24 mouse cellular contexts compared by ENCODE assay signal in the genomic region with DNA sequence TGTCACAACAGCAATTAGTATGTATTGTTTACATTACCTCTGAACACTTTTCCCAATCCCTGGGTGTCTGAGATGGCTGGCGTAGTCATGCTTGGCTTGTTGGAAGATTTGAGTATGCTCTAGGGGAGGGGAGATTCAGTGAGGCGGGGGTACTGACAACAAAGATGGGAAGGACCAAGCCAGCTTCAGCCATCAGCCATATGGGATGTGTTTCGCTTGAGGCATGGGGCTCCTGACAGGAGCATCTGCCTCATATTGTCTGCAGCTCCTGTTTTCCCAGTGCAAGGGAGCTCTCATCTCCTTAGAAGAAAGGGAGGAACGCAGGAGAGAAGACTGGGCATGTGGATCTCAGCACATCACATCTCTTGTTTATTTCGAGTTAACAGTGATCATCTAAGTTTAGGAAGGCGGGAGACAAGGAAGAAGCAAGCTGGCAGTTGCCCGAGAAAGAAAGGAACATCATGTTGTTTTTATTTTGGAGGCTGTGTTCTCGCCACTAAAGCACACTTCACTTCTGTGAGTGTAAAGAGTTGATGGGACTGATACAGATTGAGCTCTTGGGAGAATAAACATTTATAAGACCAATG. TPM values are rescaled to one million over a fixed set of nuclear protein-coding genes. Genes with fewer than 3 reads are reported as not detected.
A peak's percentile ranks its signal among the peaks of the same experiment; 100 is the strongest.
DNase-seq lines count a peak whose midpoint lies in the region; ATAC-seq and TF ChIP-seq lines count a peak whose summit lies in the region.
"Had no signal": no experiment of that assay in that cellular context is flagged by ENCODE, and none has a peak within 500 bp of the region (broad histone marks: within the 10 kb centered on the region; RNA-seq: fewer than 3 reads in every experiment).

No protein-coding gene starts in this region.

- WGBS in forebrain, embryonic 15.5 days: 70% methylated on average over 8 of the region's 8 CpGs
- 80% methylated on average over 8 of the region's 8 CpGs for WGBS in forebrain, embryonic 10.5 days
- 88% methylated on average over 8 of the region's 8 CpGs for WGBS in midbrain, embryonic 11.5 days
- WGBS in midbrain, embryonic 15.5 days: 87% methylated on average over 8 of the region's 8 CpGs
- 61% methylated on average over 8 of the region's 8 CpGs for WGBS in forebrain, embryonic 16.5 days

- H3K27me3 ChIP-seq in forebrain, embryonic 15.5 days: no peaks in the 10 kb centered on the region
- peaks cover 36% of the 10 kb centered on the region for H3K27me3 ChIP-seq in forebrain, embryonic 10.5 days (ENCODE audit: poor library complexity, severe bottlenecking)
- no peaks in the 10 kb centered on the region for H3K27me3 ChIP-seq in midbrain, embryonic 11.5 days (ENCODE audit: control insufficient read depth, insufficient read depth, low read length)
- no peaks in the 10 kb centered on the region for H3K27me3 ChIP-seq in midbrain, embryonic 15.5 days (replicated peaks)
- H3K27me3 ChIP-seq in forebrain, embryonic 16.5 days (replicated peaks; ENCODE audit: control insufficient read depth, insufficient read depth, low read length): no peaks in the 10 kb centered on the region
- H3K27me3 ChIP-seq: limb, embryonic 13.5 days; liver, embryonic 12.5 days; stomach, embryonic 15.5 days had no signal

- H3K9me3 ChIP-seq in forebrain, embryonic 15.5 days: no peaks in the 10 kb centered on the region
- no peaks in the 10 kb centered on the region for H3K9me3 ChIP-seq in forebrain, embryonic 10.5 days
- H3K9me3 ChIP-seq in midbrain, embryonic 11.5 days (ENCODE audit: control insufficient read depth, low read length): no peaks in the 10 kb centered on the region
- no peaks in the 10 kb centered on the region for H3K9me3 ChIP-seq in midbrain, embryonic 15.5 days
- H3K9me3 ChIP-seq in forebrain, embryonic 16.5 days (ENCODE audit: control insufficient read depth, low read length): no peaks in the 10 kb centered on the region
- H3K9me3 ChIP-seq: limb, embryonic 13.5 days; liver, embryonic 12.5 days; midbrain, embryonic 10.5 days; stomach, embryonic 15.5 days had no signal

- TF ChIP-seq CTCF in layer of hippocampus, adult 2 months (conservative IDR thresholded peaks at IDR 0.05): no peak

- no peak overlapping the region for H3K9ac ChIP-seq in forebrain, embryonic 15.5 days (replicated peaks)
- H3K9ac ChIP-seq in midbrain, embryonic 11.5 days (ENCODE audit: low read length): no peak overlapping the region
- no peak overlapping the region for H3K9ac ChIP-seq in midbrain, embryonic 15.5 days
- no peak overlapping the region for H3K9ac ChIP-seq in forebrain, embryonic 16.5 days (replicated peaks; ENCODE audit: low read depth, low read length)
- H3K9ac ChIP-seq: limb, embryonic 13.5 days; liver, embryonic 12.5 days; stomach, embryonic 15.5 days had no signal

- peak overlapping the region; percentile 53; the same call in 1 of the 2 replicates for H3K27ac ChIP-seq in forebrain, embryonic 15.5 days (replicated peaks)
- no peak overlapping the region for H3K27ac ChIP-seq in forebrain, embryonic 10.5 days
- peak overlapping the region; percentile 68 for H3K27ac ChIP-seq in layer of hippocampus, adult 2 months
- H3K27ac ChIP-seq in midbrain, embryonic 11.5 days (ENCODE audit: low read depth, low read length): no peak overlapping the region
- no peak overlapping the region for H3K27ac ChIP-seq in midbrain, embryonic 15.5 days
- no peak overlapping the region for H3K27ac ChIP-seq in forebrain, embryonic 16.5 days (ENCODE audit: low read length)
- H3K27ac ChIP-seq: gastrocnemius, adult 2 months; kidney, postnatal 0 days; limb, embryonic 13.5 days; liver, embryonic 12.5 days; midbrain, embryonic 10.5 days; stomach, embryonic 15.5 days had no signal

- H3K4me2 ChIP-seq in forebrain, embryonic 15.5 days (replicated peaks): no peak overlapping the region
- H3K4me2 ChIP-seq in midbrain, embryonic 11.5 days: no peak overlapping the region
- no peak overlapping the region for H3K4me2 ChIP-seq in midbrain, embryonic 15.5 days
- H3K4me2 ChIP-seq in forebrain, embryonic 16.5 days (ENCODE audit: low read length): no peak overlapping the region
- H3K4me2 ChIP-seq: heart, embryonic 11.5 days; limb, embryonic 13.5 days; liver, embryonic 12.5 days; stomach, embryonic 15.5 days had no signal

- DNase-seq in forebrain, embryonic 10.5 days (ENCODE audit: extremely low spot score, low spot score): no peak
- no peak for DNase-seq in layer of hippocampus, adult 2 months (ENCODE audit: low spot score in 2 of 2)
- DNase-seq in layer of hippocampus, adult 9-10 months (ENCODE audit: low spot score): no peak
- peak; percentile 17 for DNase-seq in midbrain, embryonic 11.5 days (ENCODE audit: low spot score, missing footprints)
- DNase-seq in spleen, postnatal 10 days (ENCODE audit: low spot score in 2 of 2): no peak
- DNase-seq: adrenal gland, postnatal 25 days; cerebellum, adult 11 months; cerebellum, postnatal 14 days; gastrocnemius, adult 2 months; kidney, adult 2 months; lung, adult 18-20 months; right cerebral cortex, postnatal 25 days; spleen, adult 18-20 months had no signal

- H3K4me3 ChIP-seq in forebrain, embryonic 15.5 days: no peak overlapping the region
- no peak overlapping the region for H3K4me3 ChIP-seq in forebrain, embryonic 10.5 days
- H3K4me3 ChIP-seq in layer of hippocampus, adult 2 months: no peak overlapping the region
- H3K4me3 ChIP-seq in midbrain, embryonic 11.5 days (ENCODE audit: low read depth, low read length): no peak overlapping the region
- H3K4me3 ChIP-seq in midbrain, embryonic 15.5 days: no peak overlapping the region
- no peak overlapping the region for H3K4me3 ChIP-seq in forebrain, embryonic 16.5 days (replicated peaks; ENCODE audit: low read length)
- H3K4me3 ChIP-seq: gastrocnemius, adult 2 months; limb, embryonic 13.5 days; liver, embryonic 12.5 days; midbrain, embryonic 10.5 days; stomach, embryonic 15.5 days had no signal

- peaks cover 28% of the 10 kb centered on the region for H3K4me1 ChIP-seq in forebrain, embryonic 15.5 days
- peaks cover 10% of the 10 kb centered on the region for H3K4me1 ChIP-seq in forebrain, embryonic 10.5 days
- H3K4me1 ChIP-seq in midbrain, embryonic 11.5 days (ENCODE audit: control insufficient read depth, insufficient read depth, low read length): peaks cover 8% of the 10 kb centered on the region
- 0 out of 2 replicates have a peak, but pooled peaks cover 6% of the 10 kb centered on the region for H3K4me1 ChIP-seq in midbrain, embryonic 15.5 days
- H3K4me1 ChIP-seq in forebrain, embryonic 16.5 days (replicated peaks; ENCODE audit: control insufficient read depth, insufficient read depth, low read length): peaks cover 19% of the 10 kb centered on the region
- H3K4me1 ChIP-seq: liver, embryonic 12.5 days; stomach, embryonic 15.5 days had no signal

- ATAC-seq in forebrain, embryonic 15.5 days (replicated peaks): peak; percentile 49
- no peak for ATAC-seq in midbrain, embryonic 11.5 days (ENCODE audit: low FRiP score)
- no peak for ATAC-seq in midbrain, embryonic 15.5 days (replicated peaks)
- ATAC-seq in forebrain, embryonic 16.5 days: peak; percentile 39; the same call in 1 of the 2 replicates
- ATAC-seq: liver, embryonic 12.5 days had no signal

- no peaks in the 10 kb centered on the region for H3K36me3 ChIP-seq in forebrain, embryonic 15.5 days
- H3K36me3 ChIP-seq in forebrain, embryonic 10.5 days (replicated peaks): no peaks in the 10 kb centered on the region
- H3K36me3 ChIP-seq in midbrain, embryonic 11.5 days (ENCODE audit: control insufficient read depth, insufficient read depth, low read length): no peaks in the 10 kb centered on the region
- H3K36me3 ChIP-seq in midbrain, embryonic 15.5 days (replicated peaks): no peaks in the 10 kb centered on the region
- H3K36me3 ChIP-seq in forebrain, embryonic 16.5 days (ENCODE audit: control insufficient read depth, insufficient read depth): no peaks in the 10 kb centered on the region
- H3K36me3 ChIP-seq: limb, embryonic 13.5 days; liver, embryonic 12.5 days; midbrain, embryonic 10.5 days; stomach, embryonic 15.5 days had no signal

RNA-seq across cellular contexts. Expression of a gene that starts 56.9 kb away (rescaled TPM):
- 5.5 and 6.7 TPM in 2 replicates for polyA plus RNA-seq in forebrain, embryonic 15.5 days (2015; fragmentation: Nextera tagmentation; extraction: Ambion mirVana)
- 0.05 and 0.16 TPM in 2 replicates for polyA plus RNA-seq in forebrain, embryonic 10.5 days (2016; fragmentation: Nextera tagmentation; extraction: Ambion mirVana)
- total RNA-seq in layer of hippocampus, adult 2 months (2021): 100 to 1,000 TPM; 157 to 159 TPM
- 0.16 and 0.77 TPM in 2 replicates for polyA plus RNA-seq in midbrain, embryonic 11.5 days (2014; fragmentation: Nextera tagmentation; extraction: Ambion mirVana)
- 6.0 and 6.6 TPM in 2 replicates for polyA plus RNA-seq in midbrain, embryonic 15.5 days (2015; fragmentation: Nextera tagmentation; extraction: Ambion mirVana)
- polyA plus RNA-seq in forebrain, embryonic 16.5 days (2015; fragmentation: Nextera tagmentation; extraction: Ambion mirVana): 6.9 and 7.4 TPM in 2 replicates
- total RNA-seq: ES-E14; gastrocnemius, adult 2 months; hematopoietic stem cell, adult 5-6 weeks had no signal
- polyA plus RNA-seq: kidney, postnatal 0 days had no signal

Comparison
In these comparisons a context has a peak if more than half of its experiments do, and no peak if none do; other contexts are left out.
1. H3K27ac ChIP-seq: peak in forebrain, embryonic 15.5 days (single experiment) and layer of hippocampus, adult 2 months (single experiment); none in forebrain, embryonic 10.5 days (single experiment), midbrain, embryonic 11.5 days (single experiment), midbrain, embryonic 15.5 days (single experiment) and forebrain, embryonic 16.5 days (single experiment).
2. ATAC-seq: peak in forebrain, embryonic 15.5 days (single experiment) and forebrain, embryonic 16.5 days (single experiment); none in midbrain, embryonic 11.5 days (single experiment) and midbrain, embryonic 15.5 days (single experiment).